Mouse (Mus musculus) liver, embryonic 18 days (tissue): ENCODE measurements around the gene Mrpl37. TPM values are rescaled to one million over a fixed set of nuclear protein-coding genes. Genes with fewer than 3 reads are reported as not detected.

Experiments
- polyA plus RNA-seq: library from polyadenylated mRNA; depleted of rRNA; stranded (reverse); fragments of >200 nt; gene quantifications from 2 replicates; pipeline ENCODE4 v1.2.3, GENCODE M21; 2012; rRNA removed

The Mrpl37 gene
- polyA plus RNA-seq = 34.4 and 35.7 TPM in 2 replicates

DNA sequence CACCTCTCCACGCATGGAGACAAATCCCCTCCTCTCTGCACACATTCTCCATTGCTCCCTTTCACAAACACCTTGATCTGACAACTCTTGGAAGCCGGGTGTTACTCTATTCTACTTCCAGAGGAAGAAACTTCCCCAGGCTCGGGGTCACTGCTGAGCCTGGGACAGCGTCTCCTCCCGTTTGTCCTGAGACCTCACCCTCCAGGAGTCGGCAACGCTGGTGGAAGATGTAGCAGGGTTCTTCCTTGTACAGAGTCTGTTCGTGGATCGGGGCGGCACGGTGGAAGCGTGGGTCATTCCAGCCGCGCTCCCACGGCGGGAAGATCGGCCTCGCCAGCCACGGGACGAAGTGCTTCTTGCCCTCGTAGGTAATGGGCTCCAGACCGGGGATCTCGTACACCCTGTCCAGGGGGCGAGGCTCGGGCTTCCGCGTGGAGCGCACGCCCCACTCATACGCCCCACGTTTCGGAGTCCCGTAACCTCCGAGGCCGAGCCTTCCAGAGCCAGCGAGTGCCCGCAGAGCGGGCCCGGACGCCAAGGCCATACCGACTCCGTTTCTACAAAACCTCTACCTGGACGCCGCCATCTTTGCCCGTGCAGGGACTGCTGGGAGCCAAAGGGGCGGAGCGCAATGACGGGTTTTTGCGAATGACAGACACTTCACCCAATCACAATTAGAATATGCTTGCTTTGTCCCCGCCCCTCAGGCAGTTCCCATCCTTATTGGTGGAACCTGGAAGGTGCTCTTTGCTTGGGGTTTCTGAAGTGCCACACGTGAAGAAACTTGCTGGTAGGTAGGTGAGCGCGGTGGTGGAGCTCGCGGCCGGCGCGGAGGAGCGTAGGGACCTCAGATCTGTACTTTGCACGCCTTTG, at the start of gene Mrpl37, which contains the start of gene Cyb5rl:
Gene Mrpl37 (minus strand): TSS at position 617 of the 873 bp plus-strand sequence.
Gene Cyb5rl (plus strand): TSS at position 737 of the 873 bp plus-strand sequence.

DNA sequence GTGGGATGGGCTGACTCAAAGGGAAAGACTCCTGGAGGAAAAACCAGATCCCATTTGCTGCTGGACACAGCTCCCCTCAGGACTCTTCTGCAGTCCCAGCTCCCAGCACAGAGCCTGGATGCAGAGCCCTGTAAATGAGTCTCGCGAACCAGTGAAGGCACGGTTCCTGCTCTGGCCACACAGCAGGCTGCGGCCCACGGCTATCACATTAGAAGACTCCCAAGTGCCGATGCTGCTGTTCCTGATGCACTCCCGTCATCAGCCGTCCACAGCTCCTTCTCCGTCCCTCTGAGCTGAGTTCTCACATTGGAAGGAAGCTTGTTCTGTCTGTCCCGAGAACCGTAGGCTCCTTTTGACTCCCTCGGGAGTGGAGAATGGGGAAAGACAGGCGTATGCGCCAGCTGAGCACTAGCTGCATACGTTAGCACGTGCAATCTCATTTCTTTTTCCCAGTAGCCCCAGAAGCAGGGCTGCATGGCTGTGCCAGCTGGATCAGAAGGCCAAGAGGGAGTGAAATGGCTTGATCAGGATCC, 30.2 kb upstream of the Mrpl37 start, which contains the start of gene Cdcp2:
Gene Cdcp2 (plus strand): TSS at position 51 of the 533 bp plus-strand sequence.

Other genes starting within 250 kb of the Mrpl37 start
- 22.8 and 26.2 TPM in 2 replicates for gene Ssbp3, start 156.2 kb downstream of the Mrpl37 start, polyA plus RNA-seq
- 2.4 and 2.9 TPM in 2 replicates for gene Cyb5rl, start 120 bp upstream of the Mrpl37 start, polyA plus RNA-seq
- gene Cdcp2, start 30.0 kb upstream of the Mrpl37 start, polyA plus RNA-seq = not detected in 2 replicates
- gene Tmem59, start 111.5 kb upstream of the Mrpl37 start, polyA plus RNA-seq = 111 and 119 TPM in 2 replicates
- 7.2 and 7.6 TPM in 2 replicates for gene Tceanc2, start 112.2 kb upstream of the Mrpl37 start, polyA plus RNA-seq
- 0.05 TPM in 1 of 2 replicates, not detected in the other for gene Ldlrad1, start 142.3 kb upstream of the Mrpl37 start, polyA plus RNA-seq
- 8.6 and 9.5 TPM in 2 replicates for gene Lrrc42, start 186.7 kb upstream of the Mrpl37 start, polyA plus RNA-seq
- 6.7 and 6.8 TPM in 2 replicates for gene Hspb11, start 186.7 kb upstream of the Mrpl37 start, polyA plus RNA-seq
- gene Dio1, start 240.3 kb upstream of the Mrpl37 start, polyA plus RNA-seq = 0.09 and 0.23 TPM in 2 replicates
- 13.4 and 15.3 TPM in 2 replicates for gene Yipf1, start 247.5 kb upstream of the Mrpl37 start, polyA plus RNA-seq